Mouse (Mus musculus): ENCODE results near the gene Ttc1. TPM values are rescaled to one million over a fixed set of nuclear protein-coding genes. Genes with fewer than 3 reads are reported as not detected.

Ttc1 gene
- polyA plus RNA-seq, 1 experiment from 2014 or later = 57.3 TPM

- Histone ChIP-seq H3K27ac (ENCODE audit: poor library complexity, severe bottlenecking) (no peak overlapping the region), H3K4me3 (peak overlapping the region; percentile 62), H3K36me3 (no peaks in the 10 kb centered on the region), H3K9me3 (replicated peaks) (no peaks in the 10 kb centered on the region), H3K27me3 (replicated peaks) (peaks cover 28% of the 10 kb centered on the region), H3K4me2 (peak overlapping the region; percentile 80), H3K9ac (peak overlapping the region; percentile 55), H3K4me1 (replicated peaks) (no peaks in the 10 kb centered on the region)
- 5% methylated on average over 37 of the region's 37 CpGs for WGBS
- ATAC-seq (ENCODE audit: insufficient number of reproducible peaks, low FRiP score) = no peak
Measured at GRCm38 (mm10) chr11:43766922-43767648, 19.3 kb upstream of the Ttc1 start.

- Histone ChIP-seq H3K4me2 (no peak overlapping the region), H3K4me1 (replicated peaks) (no peaks in the 10 kb centered on the region), H3K9ac (no peak overlapping the region), H3K36me3 (no peaks in the 10 kb centered on the region), H3K4me3 (no peak overlapping the region), H3K27me3 (replicated peaks) (0 out of 2 replicates have a peak, but pooled peaks cover 4% of the 10 kb centered on the region), H3K9me3 (replicated peaks) (no peaks in the 10 kb centered on the region), H3K27ac (ENCODE audit: poor library complexity, severe bottlenecking) (no peak overlapping the region)
- 61% methylated on average over 2 of the region's 2 CpGs for WGBS
- ATAC-seq (ENCODE audit: insufficient number of reproducible peaks, low FRiP score) = no peak
Measured at GRCm38 (mm10) chr11:43758436-43758835, 10.6 kb upstream of the Ttc1 start.

DNA sequence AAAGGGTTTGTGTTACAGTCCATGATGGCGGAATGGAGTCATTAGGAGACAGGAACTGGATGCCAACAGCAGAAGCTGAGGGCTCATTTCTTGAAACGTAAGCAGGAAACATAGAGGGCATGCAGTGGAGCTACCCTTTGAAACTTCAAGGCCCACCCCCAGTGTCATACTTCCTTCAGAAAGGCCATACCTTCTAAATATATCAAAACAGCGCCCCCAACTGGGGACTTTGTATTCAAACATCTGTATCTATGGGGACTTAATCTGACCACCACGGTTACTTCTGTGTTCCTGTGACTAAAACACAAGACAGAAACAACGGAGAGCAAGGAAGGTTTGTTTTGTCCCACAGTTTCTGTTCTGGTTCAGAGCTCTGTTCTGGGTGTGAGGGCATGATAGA, 7.6 kb upstream of the Ttc1 start:
- H3K9ac ChIP-seq = no peak overlapping the region
- 60% methylated on average over 5 of the region's 5 CpGs for WGBS
- H3K4me3 ChIP-seq = no peak overlapping the region
- no peaks in the 10 kb centered on the region for H3K36me3 ChIP-seq
- H3K27ac ChIP-seq (ENCODE audit: poor library complexity, severe bottlenecking) = no peak overlapping the region
- ATAC-seq (ENCODE audit: insufficient number of reproducible peaks, low FRiP score) = no peak
- no peaks in the 10 kb centered on the region for H3K9me3 ChIP-seq (replicated peaks)
- no peaks in the 10 kb centered on the region for H3K27me3 ChIP-seq (replicated peaks)
- no peaks in the 10 kb centered on the region for H3K4me1 ChIP-seq (replicated peaks)
- H3K4me2 ChIP-seq = no peak overlapping the region

- Histone ChIP-seq H3K9me3 (replicated peaks) (no peaks in the 10 kb centered on the region), H3K9ac (no peak overlapping the region), H3K4me2 (no peak overlapping the region), H3K4me1 (replicated peaks) (no peaks in the 10 kb centered on the region), H3K27ac (ENCODE audit: poor library complexity, severe bottlenecking) (no peak overlapping the region), H3K27me3 (replicated peaks) (no peaks in the 10 kb centered on the region), H3K4me3 (no peak overlapping the region), H3K36me3 (no peaks in the 10 kb centered on the region)
- no peak for ATAC-seq (ENCODE audit: insufficient number of reproducible peaks, low FRiP score)
- WGBS = 67% methylated on average over 1 of the region's 1 CpGs
Measured at GRCm38 (mm10) chr11:43754568-43754967, 6.8 kb upstream of the Ttc1 start.

- WGBS = 63% methylated on average over 2 of the region's 2 CpGs
- Histone ChIP-seq H3K4me2 (no peak overlapping the region), H3K4me3 (no peak overlapping the region), H3K9ac (no peak overlapping the region), H3K27ac (ENCODE audit: poor library complexity, severe bottlenecking) (no peak overlapping the region), H3K9me3 (replicated peaks) (no peaks in the 10 kb centered on the region), H3K4me1 (replicated peaks) (peaks cover 7% of the 10 kb centered on the region), H3K27me3 (replicated peaks) (no peaks in the 10 kb centered on the region), H3K36me3 (no peaks in the 10 kb centered on the region)
- no peak for ATAC-seq (ENCODE audit: insufficient number of reproducible peaks, low FRiP score)
Measured at GRCm38 (mm10) chr11:43751542-43751941, 3.7 kb upstream of the Ttc1 start.

- Histone ChIP-seq H3K9me3 (replicated peaks) (no peaks in the 10 kb centered on the region), H3K4me2 (no peak overlapping the region), H3K36me3 (peaks cover 43% of the 10 kb centered on the region), H3K4me1 (replicated peaks) (no peaks in the 10 kb centered on the region), H3K27me3 (replicated peaks) (no peaks in the 10 kb centered on the region), H3K4me3 (no peak overlapping the region), H3K9ac (no peak overlapping the region), H3K27ac (ENCODE audit: poor library complexity, severe bottlenecking) (no peak overlapping the region)
- WGBS = 82% methylated on average over 7 of the region's 7 CpGs
- ATAC-seq (ENCODE audit: insufficient number of reproducible peaks, low FRiP score) = no peak
Measured at GRCm38 (mm10) chr11:43728737-43729301, 19.0 kb downstream of the Ttc1 start.

- Histone ChIP-seq H3K36me3 (peaks cover 42% of the 10 kb centered on the region), H3K9ac (no peak overlapping the region), H3K4me3 (no peak overlapping the region), H3K4me1 (replicated peaks) (no peaks in the 10 kb centered on the region), H3K4me2 (no peak overlapping the region), H3K27me3 (replicated peaks) (no peaks in the 10 kb centered on the region), H3K27ac (ENCODE audit: poor library complexity, severe bottlenecking) (no peak overlapping the region), H3K9me3 (replicated peaks) (no peaks in the 10 kb centered on the region)
- ATAC-seq (ENCODE audit: insufficient number of reproducible peaks, low FRiP score) = no peak
- WGBS = 59% methylated on average over 7 of the region's 7 CpGs
Measured at GRCm38 (mm10) chr11:43727796-43728195, 20.0 kb downstream of the Ttc1 start.

GRCm38 (mm10) chr11:43723411-43723810, 24.4 kb downstream of the Ttc1 start:
- H3K27me3 ChIP-seq (replicated peaks) = no peaks in the 10 kb centered on the region
- ATAC-seq (ENCODE audit: insufficient number of reproducible peaks, low FRiP score) = no peak
- H3K9ac ChIP-seq = no peak overlapping the region
- no peak overlapping the region for H3K4me3 ChIP-seq
- H3K27ac ChIP-seq (ENCODE audit: poor library complexity, severe bottlenecking) = no peak overlapping the region
- H3K9me3 ChIP-seq (replicated peaks) = no peaks in the 10 kb centered on the region
- H3K4me1 ChIP-seq (replicated peaks) = peaks cover 11% of the 10 kb centered on the region
- peaks cover 25% of the 10 kb centered on the region for H3K36me3 ChIP-seq
- 86% methylated on average over 3 of the region's 3 CpGs for WGBS
- no peak overlapping the region for H3K4me2 ChIP-seq

DNA sequence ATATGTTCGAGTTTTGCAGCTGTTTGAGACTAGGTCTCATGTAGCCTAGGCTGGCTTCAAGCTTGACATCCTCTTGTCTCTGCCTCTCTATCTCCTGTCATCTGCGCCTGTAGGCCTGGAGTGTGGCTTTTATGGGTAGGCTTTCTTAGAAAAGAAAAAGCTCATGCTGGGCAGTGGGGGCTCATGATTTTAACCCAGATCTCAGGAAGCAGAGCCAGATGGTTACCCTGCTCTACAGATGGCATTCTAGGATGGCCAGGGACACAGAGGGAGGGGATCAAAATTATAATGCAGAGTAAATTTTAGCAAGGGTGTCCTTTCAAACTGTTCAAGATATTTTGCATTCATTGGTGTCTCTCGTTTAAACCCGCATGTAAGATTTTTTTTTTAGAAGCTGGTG, 35.6 kb downstream of the Ttc1 start:
- Histone ChIP-seq H3K27ac (ENCODE audit: poor library complexity, severe bottlenecking) (no peak overlapping the region), H3K36me3 (peaks cover 23% of the 10 kb centered on the region), H3K4me2 (no peak overlapping the region), H3K4me1 (replicated peaks) (0 out of 2 replicates have a peak, but pooled peaks cover 9% of the 10 kb centered on the region), H3K9me3 (replicated peaks) (no peaks in the 10 kb centered on the region), H3K4me3 (no peak overlapping the region), H3K27me3 (replicated peaks) (no peaks in the 10 kb centered on the region), H3K9ac (no peak overlapping the region)
- WGBS = 93% methylated on average over 4 of the region's 4 CpGs
- ATAC-seq (ENCODE audit: insufficient number of reproducible peaks, low FRiP score) = no peak

- no peak overlapping the region for H3K4me3 ChIP-seq
- no peaks in the 10 kb centered on the region for H3K27me3 ChIP-seq (replicated peaks)
- WGBS = 51% methylated on average over 2 of the region's 2 CpGs
- no peak for ATAC-seq (ENCODE audit: insufficient number of reproducible peaks, low FRiP score)
- peak overlapping the region; percentile 20; the same call in 1 of the 2 replicates for H3K27ac ChIP-seq (ENCODE audit: poor library complexity, severe bottlenecking)
- peaks cover 3% of the 10 kb centered on the region; the same call in 1 of the 2 replicates for H3K4me1 ChIP-seq (replicated peaks)
- no peak overlapping the region for H3K9ac ChIP-seq
- peaks cover 27% of the 10 kb centered on the region for H3K36me3 ChIP-seq
- H3K4me2 ChIP-seq = no peak overlapping the region
- H3K9me3 ChIP-seq (replicated peaks) = no peaks in the 10 kb centered on the region
Measured at GRCm38 (mm10) chr11:43708409-43708808, 39.4 kb downstream of the Ttc1 start.

- Histone ChIP-seq H3K27me3 (replicated peaks) (no peaks in the 10 kb centered on the region), H3K4me3 (no peak overlapping the region), H3K4me2 (no peak overlapping the region), H3K27ac (ENCODE audit: poor library complexity, severe bottlenecking) (no peak overlapping the region), H3K36me3 (peaks cover 32% of the 10 kb centered on the region), H3K9ac (no peak overlapping the region), H3K4me1 (replicated peaks) (peaks cover 3% of the 10 kb centered on the region; the same call in 1 of the 2 replicates), H3K9me3 (replicated peaks) (no peaks in the 10 kb centered on the region)
- 84% methylated on average over 10 of the region's 10 CpGs for WGBS
- ATAC-seq (ENCODE audit: insufficient number of reproducible peaks, low FRiP score) = no peak
Measured at GRCm38 (mm10) chr11:43705751-43706150, 42.1 kb downstream of the Ttc1 start.

Data from heart, embryonic 12.5 days (tissue).